Mouse (Mus musculus) naive thymus-derived CD4-positive, alpha-beta T cell, adult 2 months (primary cell): ENCODE data around the gene Efemp1.

Experiments used
- DNase-seq: peaks from one replicate; pipeline ENCODE4 v3.0.0-alpha.2; 2011; ENCODE audit warnings: low read depth

Efemp1 gene

DNA sequence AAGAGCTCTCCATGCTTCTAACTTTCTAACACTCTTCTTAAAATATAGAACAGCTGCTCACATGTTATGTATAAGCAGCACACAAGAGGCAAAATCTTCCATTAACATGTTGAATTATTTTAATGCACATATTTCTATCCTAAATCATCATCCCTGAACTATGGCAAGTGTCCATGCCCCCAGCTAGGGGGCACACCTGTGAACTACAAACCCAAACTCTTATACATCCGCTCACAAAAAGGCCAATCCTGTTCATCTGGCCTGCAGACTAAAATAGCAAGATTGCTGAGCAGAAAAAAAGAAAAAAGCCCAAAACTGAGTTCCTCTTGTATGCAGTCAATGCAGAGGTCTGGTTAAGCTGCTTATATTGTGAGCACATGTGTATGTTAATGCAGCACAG, 86.6 kb downstream of the Efemp1 start:
- no peak for DNase-seq

DNA sequence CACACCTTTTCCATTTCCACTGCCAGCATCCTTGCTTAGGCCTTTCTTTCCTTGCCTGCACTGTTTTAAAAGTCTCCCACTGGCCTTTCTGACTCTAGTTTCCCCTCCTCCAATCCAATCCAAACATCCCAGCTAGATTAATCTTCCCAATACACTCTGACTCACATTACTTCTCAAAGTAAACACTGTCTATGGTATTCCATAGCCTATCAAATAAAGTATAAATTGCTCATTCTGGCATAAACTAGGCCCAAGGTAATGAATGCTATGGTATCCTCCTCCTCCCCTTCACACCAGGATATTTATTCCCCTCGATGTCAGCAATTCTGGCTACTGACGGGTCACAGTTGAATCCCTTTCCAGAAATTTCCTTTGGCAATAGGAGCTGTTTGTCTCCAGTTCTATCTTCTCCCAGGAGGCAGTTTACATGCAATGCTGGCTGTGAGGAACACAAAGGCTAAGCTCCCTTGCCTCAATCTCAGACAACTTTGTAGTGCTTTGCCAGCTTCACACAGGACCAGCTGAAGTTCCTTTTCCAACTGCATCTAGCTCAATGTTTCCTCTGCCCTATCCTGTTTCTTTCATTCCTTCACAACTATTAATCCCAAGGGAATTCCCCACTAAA, 98.7 kb downstream of the Efemp1 start:
- DNase-seq, result no peak

DNA sequence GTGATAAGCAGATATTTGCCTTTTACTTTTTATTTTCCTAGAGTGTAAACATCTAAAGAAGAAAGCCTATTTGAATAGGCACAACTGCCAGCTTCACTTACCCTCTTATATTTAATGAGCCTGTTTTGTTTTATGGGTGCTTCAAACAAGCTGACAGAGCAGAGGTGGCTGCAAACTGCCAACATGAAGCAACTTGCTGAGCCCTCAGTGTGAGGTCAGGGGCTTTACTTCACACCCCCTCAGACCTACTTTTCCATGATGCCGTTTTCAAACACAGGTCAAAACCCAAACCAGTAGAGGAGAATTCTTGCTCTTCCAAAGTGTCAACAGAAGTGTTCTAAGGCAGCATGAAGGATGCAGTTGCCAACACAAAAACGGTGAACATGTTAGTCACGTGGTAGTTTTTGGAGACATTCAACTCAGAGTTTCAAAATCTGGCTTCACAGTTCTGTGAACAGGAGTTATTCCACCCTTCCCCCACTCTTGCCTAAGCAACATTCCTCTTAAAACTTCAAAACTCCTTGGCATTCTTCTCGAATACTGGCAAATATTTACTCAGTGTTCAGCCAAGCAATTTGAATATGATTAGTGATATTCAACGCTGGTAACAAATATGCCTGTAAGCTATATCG, 101.8 kb downstream of the Efemp1 start:
- no peak for DNase-seq

DNA sequence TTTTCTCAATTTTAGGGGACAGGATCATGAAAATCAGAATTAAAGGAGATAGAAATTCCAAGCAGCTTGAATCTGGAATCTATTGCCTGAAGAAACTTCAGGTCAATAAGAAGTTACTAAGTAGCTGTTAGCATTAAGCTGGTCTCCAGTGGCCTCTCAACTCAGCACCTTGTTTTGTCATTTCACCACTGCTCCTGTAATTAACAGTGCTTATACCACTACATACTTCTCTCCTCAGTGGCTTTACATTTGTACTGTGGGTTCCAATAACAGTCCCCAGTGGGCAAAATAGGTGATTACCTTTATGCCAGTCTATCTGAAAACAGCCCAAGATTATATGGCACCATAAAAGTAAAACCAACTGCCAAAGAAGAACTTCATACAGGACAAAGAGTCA, 102.3 kb downstream of the Efemp1 start:
- DNase-seq, result no peak

DNA sequence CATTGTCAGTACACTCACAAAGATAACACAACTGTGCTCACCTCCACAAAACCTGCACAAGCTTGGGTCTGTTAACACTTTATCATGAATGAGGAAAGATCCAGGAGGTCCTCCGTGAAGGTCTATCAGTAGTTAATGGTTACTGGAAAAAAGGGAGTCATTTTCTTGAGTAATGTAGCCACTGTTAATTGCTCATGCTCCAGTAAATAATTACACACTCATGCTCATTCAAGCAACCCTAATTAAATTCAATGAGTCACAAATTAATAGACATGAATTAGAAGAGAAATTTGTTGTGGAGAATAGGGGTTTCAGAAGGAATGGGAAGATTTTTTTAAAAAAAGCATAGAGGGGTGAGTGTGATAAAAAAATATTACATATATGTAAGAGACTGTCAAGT, 108.4 kb downstream of the Efemp1 start:
- no peak for DNase-seq
